Mouse (Mus musculus): ENCODE data around the gene Smarcd1.
A peak's percentile ranks its signal among the peaks of the same experiment; 100 is the strongest.
"Not testable (repeated sequence)": the region's sequence is repeated elsewhere in the genome, so short reads cannot be mapped to it uniquely, and the experiment has no call there.

The Smarcd1 gene

GRCm38 (mm10) chr15:99715361-99715865 is 13.5 kb downstream of the Smarcd1 start:
- DNase-seq = no peak

- no peak for DNase-seq
Observed at GRCm38 (mm10) chr15:99715982-99716746, 14.2 kb downstream of the Smarcd1 start.

GRCm38 (mm10) chr15:99716814-99717213 is 14.9 kb downstream of the Smarcd1 start:
- no peak for DNase-seq

- peak; percentile 46 for DNase-seq
Observed at GRCm38 (mm10) chr15:99717386-99718334, 15.7 kb downstream of the Smarcd1 start, which contains the start of gene Gpd1. Gene Gpd1 (plus strand): TSS chr15:99717515.

GRCm38 (mm10) chr15:99718461-99719021 is 16.6 kb downstream of the Smarcd1 start:
- no peak for DNase-seq

GRCm38 (mm10) chr15:99719865-99720264 is 17.9 kb downstream of the Smarcd1 start:
- DNase-seq = no peak

- no peak for DNase-seq
Observed at GRCm38 (mm10) chr15:99721921-99722743, 20.2 kb downstream of the Smarcd1 start.

GRCm38 (mm10) chr15:99723120-99723514 is 21.2 kb downstream of the Smarcd1 start:
- DNase-seq = no peak

GRCm38 (mm10) chr15:99723515-99724291 is 21.8 kb downstream of the Smarcd1 start:
- DNase-seq = peak; percentile 69

- DNase-seq = peak; percentile 72
Observed at GRCm38 (mm10) chr15:99724292-99725021, 22.5 kb downstream of the Smarcd1 start.

GRCm38 (mm10) chr15:99725341-99726155 is 23.6 kb downstream of the Smarcd1 start, which contains the start of gene Cox14:
Gene Cox14 (plus strand): TSS chr15:99725618.
- DNase-seq = peak; percentile 94

GRCm38 (mm10) chr15:99726549-99726948 is 24.6 kb downstream of the Smarcd1 start:
- no peak for DNase-seq

- DNase-seq = not testable (repeated sequence)
Observed at GRCm38 (mm10) chr15:99727039-99727438, 25.1 kb downstream of the Smarcd1 start.

- no peak for DNase-seq
Observed at GRCm38 (mm10) chr15:99727525-99727924, 25.6 kb downstream of the Smarcd1 start.

- DNase-seq = no peak
Observed at GRCm38 (mm10) chr15:99728211-99728610, 26.3 kb downstream of the Smarcd1 start.

- no peak for DNase-seq
Observed at GRCm38 (mm10) chr15:99729056-99729783, 27.3 kb downstream of the Smarcd1 start.

- no peak for DNase-seq
Observed at GRCm38 (mm10) chr15:99731167-99731566, 29.2 kb downstream of the Smarcd1 start.

GRCm38 (mm10) chr15:99731678-99732077 is 29.7 kb downstream of the Smarcd1 start:
- DNase-seq = no peak

- no peak for DNase-seq
Observed at GRCm38 (mm10) chr15:99733186-99733585, 31.3 kb downstream of the Smarcd1 start.

Measured in lung, postnatal 14 days (tissue).